Mouse (Mus musculus): ENCODE data around the gene Cd276.

The Cd276 gene

GRCm38 (mm10) chr9:58550928-58551327 lies 4.3 kb downstream of the Cd276 start:
- no peak for DNase-seq (ENCODE audit: low read depth, low spot score)

- no peak for DNase-seq (ENCODE audit: low read depth, low spot score)
Observed at GRCm38 (mm10) chr9:58549694-58550093, 5.5 kb downstream of the Cd276 start.

- no peak for DNase-seq (ENCODE audit: low read depth, low spot score)
Observed at GRCm38 (mm10) chr9:58548897-58549296, 6.3 kb downstream of the Cd276 start.

GRCm38 (mm10) chr9:58546630-58547360 lies 8.4 kb downstream of the Cd276 start:
- DNase-seq (ENCODE audit: low read depth, low spot score) = no peak

- no peak for DNase-seq (ENCODE audit: low read depth, low spot score)
Observed at GRCm38 (mm10) chr9:58545428-58545827, 9.8 kb downstream of the Cd276 start.

- DNase-seq (ENCODE audit: low read depth, low spot score) = no peak
Observed at GRCm38 (mm10) chr9:58544879-58545324, 10.3 kb downstream of the Cd276 start.

- no peak for DNase-seq (ENCODE audit: low read depth, low spot score)
Observed at GRCm38 (mm10) chr9:58541895-58542338, 13.3 kb downstream of the Cd276 start.

- no peak for DNase-seq (ENCODE audit: low read depth, low spot score)
Observed at GRCm38 (mm10) chr9:58539886-58540285, 15.4 kb downstream of the Cd276 start.

- no peak for DNase-seq (ENCODE audit: low read depth, low spot score)
Observed at GRCm38 (mm10) chr9:58537774-58538173, 17.5 kb downstream of the Cd276 start.

GRCm38 (mm10) chr9:58535447-58536134 lies 19.6 kb downstream of the Cd276 start:
- no peak for DNase-seq (ENCODE audit: low read depth, low spot score)

- DNase-seq (ENCODE audit: low read depth, low spot score) = no peak
Observed at GRCm38 (mm10) chr9:58534766-58535165, 20.5 kb downstream of the Cd276 start.

- DNase-seq (ENCODE audit: low read depth, low spot score) = no peak
Observed at GRCm38 (mm10) chr9:58533322-58533721, 21.9 kb downstream of the Cd276 start.

GRCm38 (mm10) chr9:58532236-58532635 lies 23.0 kb downstream of the Cd276 start:
- DNase-seq (ENCODE audit: low read depth, low spot score) = no peak

- DNase-seq (ENCODE audit: low read depth, low spot score) = no peak
Observed at GRCm38 (mm10) chr9:58530407-58530806, 24.8 kb downstream of the Cd276 start.

GRCm38 (mm10) chr9:58527841-58528240 lies 27.4 kb downstream of the Cd276 start:
- DNase-seq (ENCODE audit: low read depth, low spot score) = no peak

GRCm38 (mm10) chr9:58525108-58525507 lies 30.1 kb downstream of the Cd276 start:
- DNase-seq (ENCODE audit: low read depth, low spot score) = no peak

GRCm38 (mm10) chr9:58521883-58522423 lies 33.3 kb downstream of the Cd276 start:
- no peak for DNase-seq (ENCODE audit: low read depth, low spot score)

GRCm38 (mm10) chr9:58520816-58521581 lies 34.2 kb downstream of the Cd276 start:
- DNase-seq (ENCODE audit: low read depth, low spot score) = no peak

- no peak for DNase-seq (ENCODE audit: low read depth, low spot score)
Observed at GRCm38 (mm10) chr9:58519953-58520352, 35.3 kb downstream of the Cd276 start.

- no peak for DNase-seq (ENCODE audit: low read depth, low spot score)
Observed at GRCm38 (mm10) chr9:58517866-58518750, 37.1 kb downstream of the Cd276 start.

- DNase-seq (ENCODE audit: low read depth, low spot score) = no peak
Observed at GRCm38 (mm10) chr9:58516480-58516879, 38.8 kb downstream of the Cd276 start.

Measured in retina, adult 2 months (tissue).